Mouse (Mus musculus): ENCODE results near the gene Tmc4. TPM values are rescaled to one million over a fixed set of nuclear protein-coding genes. Genes with fewer than 3 reads are reported as not detected.
"Not testable (repeated sequence)": the region's sequence is repeated elsewhere in the genome, so short reads cannot be mapped to it uniquely, and the experiment has no call there.

Gene Tmc4
- polyA plus RNA-seq, 1 experiment = 16.4 TPM

DNA sequence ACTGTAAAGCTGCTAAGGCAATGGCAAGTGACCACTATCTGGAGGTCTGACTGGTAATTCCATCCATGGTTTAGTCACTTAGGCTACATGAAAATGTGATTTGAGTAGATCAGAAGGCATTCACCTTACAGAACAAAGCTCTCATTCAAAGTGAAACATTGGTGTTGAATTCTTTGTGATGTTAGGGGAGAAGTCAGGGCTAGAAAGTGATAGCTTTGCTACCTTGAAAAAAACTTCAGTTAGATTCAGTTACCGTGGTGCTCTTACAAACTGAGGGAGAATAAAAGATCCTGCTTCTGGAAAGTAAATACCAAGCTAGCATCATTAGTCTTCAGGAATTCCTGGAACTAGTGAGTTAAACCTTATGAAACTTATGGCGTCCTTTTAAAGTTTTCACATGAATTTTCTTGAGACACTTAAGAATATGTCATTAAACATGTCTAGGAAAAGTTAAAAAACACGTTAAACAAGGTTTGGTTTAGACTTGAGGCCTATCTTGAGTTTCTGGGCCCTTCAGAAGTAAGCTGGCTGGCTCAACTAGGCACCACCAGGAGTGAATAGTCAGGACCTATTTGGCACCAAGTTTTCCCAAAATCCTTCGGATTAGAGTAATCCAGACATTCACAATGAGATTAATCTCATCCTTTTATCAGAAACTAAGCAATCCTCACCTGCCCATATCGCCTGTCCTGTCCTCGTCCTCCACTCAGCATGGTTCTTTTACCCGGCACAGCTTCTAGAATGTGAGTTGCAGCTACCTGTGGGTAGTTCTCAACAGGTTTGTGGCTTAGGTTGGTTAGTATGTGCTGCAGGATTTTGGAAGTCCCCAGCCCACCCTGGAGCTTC, 30.4 kb upstream of the Tmc4 start:
- peak overlapping the region; percentile 35; the same call in 1 of the 2 replicates for H3K27ac ChIP-seq (ENCODE audit: insufficient read depth, low read length)
- H3K36me3 ChIP-seq (ENCODE audit: control insufficient read depth, insufficient read depth, low read length, poor library complexity, severe bottlenecking) = peaks cover 41% of the 10 kb centered on the region
- peak overlapping the region; percentile 31; the same call in 1 of the 2 replicates for H3K9ac ChIP-seq (ENCODE audit: low read depth, poor library complexity, severe bottlenecking)
- H3K4me3 ChIP-seq (ENCODE audit: low read depth, low read length) = no peak overlapping the region
- no peaks in the 10 kb centered on the region for H3K9me3 ChIP-seq (replicated peaks; ENCODE audit: control insufficient read depth, insufficient read depth, low read length, poor library complexity, severe bottlenecking)
- TF ChIP-seq EP300 (IDR thresholded peaks at IDR 0.05; ENCODE audit: insufficient read depth, low read depth, low read length) = no peak
- TF ChIP-seq POLR2A (IDR thresholded peaks at IDR 0.05; ENCODE audit: insufficient read depth, low read length) = no peak
- TF ChIP-seq CTCF (IDR thresholded peaks at IDR 0.05; ENCODE audit: low read depth, low read length) = no peak
- H3K4me1 ChIP-seq (ENCODE audit: control insufficient read depth, insufficient read depth, low read length) = no peaks in the 10 kb centered on the region
- H3K27me3 ChIP-seq (ENCODE audit: control insufficient read depth, insufficient read depth, low read length, poor library complexity, severe bottlenecking) = no peaks in the 10 kb centered on the region

DNA sequence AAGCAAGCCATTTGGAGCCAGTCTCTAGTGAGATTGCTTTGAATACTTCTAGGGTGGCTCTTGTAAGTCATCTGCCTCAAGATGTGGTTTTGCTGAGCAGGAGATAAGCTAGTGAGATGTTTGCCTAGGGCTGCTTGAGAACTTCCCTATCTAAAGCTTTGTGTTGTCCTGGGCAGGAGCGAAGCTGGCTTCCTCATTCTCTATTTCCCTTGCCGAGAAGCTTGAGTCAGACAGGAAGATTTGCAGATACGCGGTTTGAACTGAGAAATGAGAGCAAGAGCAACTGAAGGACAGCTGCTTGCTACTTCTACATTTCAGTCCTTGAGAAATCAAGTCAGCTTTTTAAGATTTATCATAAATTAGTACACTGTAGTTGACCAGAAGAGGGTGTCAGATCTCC, 29.7 kb upstream of the Tmc4 start:
- peak overlapping the region; percentile 77 for H3K27ac ChIP-seq (ENCODE audit: insufficient read depth, low read length)
- no peaks in the 10 kb centered on the region for H3K27me3 ChIP-seq (ENCODE audit: control insufficient read depth, insufficient read depth, low read length, poor library complexity, severe bottlenecking)
- no peak overlapping the region; the same call in 1 of the 2 replicates for H3K4me3 ChIP-seq (ENCODE audit: low read depth, low read length)
- H3K9me3 ChIP-seq (replicated peaks; ENCODE audit: control insufficient read depth, insufficient read depth, low read length, poor library complexity, severe bottlenecking) = no peaks in the 10 kb centered on the region
- peaks cover 41% of the 10 kb centered on the region for H3K36me3 ChIP-seq (ENCODE audit: control insufficient read depth, insufficient read depth, low read length, poor library complexity, severe bottlenecking)
- H3K4me1 ChIP-seq (ENCODE audit: control insufficient read depth, insufficient read depth, low read length) = no peaks in the 10 kb centered on the region
- peak overlapping the region; percentile 92 for H3K9ac ChIP-seq (ENCODE audit: low read depth, poor library complexity, severe bottlenecking)
- TF ChIP-seq EP300 (IDR thresholded peaks at IDR 0.05; ENCODE audit: insufficient read depth, low read depth, low read length) (no peak), CTCF (IDR thresholded peaks at IDR 0.05; ENCODE audit: low read depth, low read length) (no peak), POLR2A (IDR thresholded peaks at IDR 0.05; ENCODE audit: insufficient read depth, low read length) (no peak)

DNA sequence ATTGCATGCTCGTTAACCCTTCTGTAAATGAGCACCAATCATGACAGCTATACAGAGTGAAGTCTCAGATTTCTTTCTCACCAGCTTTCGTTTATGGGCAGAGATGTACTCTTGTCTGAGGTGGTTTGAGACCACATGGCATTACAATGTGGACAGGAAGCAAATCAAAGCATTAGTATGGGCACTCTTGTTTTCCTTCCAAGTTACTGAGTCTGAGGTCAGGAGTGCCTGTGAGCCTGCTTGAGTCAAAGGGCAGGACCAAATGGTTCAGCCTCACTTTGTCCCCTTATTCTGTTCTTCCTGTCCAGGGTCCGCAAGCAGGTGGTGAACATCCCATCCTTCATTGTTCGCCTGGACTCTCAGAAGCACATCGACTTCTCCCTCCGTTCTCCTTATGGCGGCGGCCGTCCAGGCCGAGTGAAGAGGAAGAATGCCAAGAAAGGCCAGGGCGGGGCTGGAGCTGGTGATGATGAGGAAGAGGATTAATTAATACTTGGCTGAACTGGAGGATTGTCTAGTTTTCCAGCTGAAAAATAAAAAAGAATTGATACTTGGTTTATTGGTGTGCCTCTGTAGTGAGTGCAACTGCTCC, 29.1 kb upstream of the Tmc4 start:
- no peaks in the 10 kb centered on the region for H3K9me3 ChIP-seq (replicated peaks; ENCODE audit: control insufficient read depth, insufficient read depth, low read length, poor library complexity, severe bottlenecking)

DNA sequence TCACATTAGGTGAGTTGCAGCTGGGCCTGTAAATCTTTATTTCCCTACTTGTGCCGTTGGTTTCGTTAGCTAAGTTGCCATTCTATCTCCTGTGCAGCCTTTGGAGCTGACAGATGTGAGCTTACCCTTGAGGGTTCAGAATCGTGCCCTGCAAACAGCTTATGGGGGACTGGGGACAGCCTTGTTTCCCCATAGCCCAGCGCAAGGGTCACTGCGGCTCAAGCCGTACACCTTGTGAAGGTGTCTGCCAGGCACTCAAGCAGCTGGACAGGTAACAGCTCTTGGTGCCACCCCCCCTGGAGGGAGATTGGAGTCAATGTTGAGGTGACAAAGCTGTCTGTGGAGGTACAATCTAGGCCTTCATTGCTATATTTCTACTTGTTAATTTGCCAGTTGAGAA, 28.6 kb upstream of the Tmc4 start:
- H3K4me1 ChIP-seq (ENCODE audit: control insufficient read depth, insufficient read depth, low read length) = no peaks in the 10 kb centered on the region
- TF ChIP-seq CTCF (IDR thresholded peaks at IDR 0.05; ENCODE audit: low read depth, low read length) (no peak), POLR2A (IDR thresholded peaks at IDR 0.05; ENCODE audit: insufficient read depth, low read length) (no peak), EP300 (IDR thresholded peaks at IDR 0.05; ENCODE audit: insufficient read depth, low read depth, low read length) (no peak)
- H3K36me3 ChIP-seq (ENCODE audit: control insufficient read depth, insufficient read depth, low read length, poor library complexity, severe bottlenecking) = peaks cover 44% of the 10 kb centered on the region
- H3K27ac ChIP-seq (ENCODE audit: insufficient read depth, low read length) = peak overlapping the region; percentile 84
- H3K4me3 ChIP-seq (ENCODE audit: low read depth, low read length) = peak overlapping the region; percentile 88
- no peaks in the 10 kb centered on the region for H3K9me3 ChIP-seq (replicated peaks; ENCODE audit: control insufficient read depth, insufficient read depth, low read length, poor library complexity, severe bottlenecking)
- H3K9ac ChIP-seq (ENCODE audit: low read depth, poor library complexity, severe bottlenecking) = peak overlapping the region; percentile 92
- H3K27me3 ChIP-seq (ENCODE audit: control insufficient read depth, insufficient read depth, low read length, poor library complexity, severe bottlenecking) = no peaks in the 10 kb centered on the region

More for the DNA sequence above, 29.1 kb upstream of the Tmc4 start:
- Histone ChIP-seq H3K27me3 (ENCODE audit: control insufficient read depth, insufficient read depth, low read length, poor library complexity, severe bottlenecking) (no peaks in the 10 kb centered on the region), H3K4me1 (ENCODE audit: control insufficient read depth, insufficient read depth, low read length) (no peaks in the 10 kb centered on the region), H3K27ac (ENCODE audit: insufficient read depth, low read length) (peak overlapping the region; percentile 84), H3K9ac (ENCODE audit: low read depth, poor library complexity, severe bottlenecking) (peak overlapping the region; percentile 92), H3K36me3 (ENCODE audit: control insufficient read depth, insufficient read depth, low read length, poor library complexity, severe bottlenecking) (peaks cover 41% of the 10 kb centered on the region), H3K4me3 (ENCODE audit: low read depth, low read length) (peak overlapping the region; percentile 88)
- TF ChIP-seq POLR2A (IDR thresholded peaks at IDR 0.05; ENCODE audit: insufficient read depth, low read length) = no peak
- TF ChIP-seq EP300 (IDR thresholded peaks at IDR 0.05; ENCODE audit: insufficient read depth, low read depth, low read length) = no peak
- no peak for TF ChIP-seq CTCF (IDR thresholded peaks at IDR 0.05; ENCODE audit: low read depth, low read length)

DNA sequence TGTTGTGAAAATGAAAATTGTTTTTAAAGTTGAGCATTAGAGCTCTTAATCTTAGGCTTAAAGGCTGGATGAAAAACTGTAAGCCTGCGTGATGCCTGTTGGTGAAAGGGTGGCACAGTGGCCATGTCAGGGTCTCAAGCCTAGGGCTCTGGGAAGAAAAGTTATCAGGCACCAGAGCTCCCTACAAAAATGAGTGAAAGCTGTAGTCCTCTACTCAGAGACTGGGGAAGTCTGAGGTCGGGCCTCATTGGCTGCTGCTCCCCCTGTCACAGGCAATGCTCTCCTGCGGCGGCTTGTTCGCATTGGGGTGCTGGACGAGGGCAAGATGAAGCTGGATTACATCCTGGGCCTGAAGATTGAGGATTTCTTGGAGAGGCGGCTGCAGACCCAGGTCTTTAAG, 28.1 kb upstream of the Tmc4 start:
- H3K27ac ChIP-seq (ENCODE audit: insufficient read depth, low read length) = peak overlapping the region; percentile 84
- not testable (repeated sequence) for H3K9me3 ChIP-seq (replicated peaks; ENCODE audit: control insufficient read depth, insufficient read depth, low read length, poor library complexity, severe bottlenecking); H3K27me3 ChIP-seq (ENCODE audit: control insufficient read depth, insufficient read depth, low read length, poor library complexity, severe bottlenecking); H3K4me1 ChIP-seq (ENCODE audit: control insufficient read depth, insufficient read depth, low read length)
- H3K36me3 ChIP-seq (ENCODE audit: control insufficient read depth, insufficient read depth, low read length, poor library complexity, severe bottlenecking) = peaks cover 45% of the 10 kb centered on the region
- peak overlapping the region; percentile 92 for H3K9ac ChIP-seq (ENCODE audit: low read depth, poor library complexity, severe bottlenecking)
- peak overlapping the region; percentile 88 for H3K4me3 ChIP-seq (ENCODE audit: low read depth, low read length)

DNA sequence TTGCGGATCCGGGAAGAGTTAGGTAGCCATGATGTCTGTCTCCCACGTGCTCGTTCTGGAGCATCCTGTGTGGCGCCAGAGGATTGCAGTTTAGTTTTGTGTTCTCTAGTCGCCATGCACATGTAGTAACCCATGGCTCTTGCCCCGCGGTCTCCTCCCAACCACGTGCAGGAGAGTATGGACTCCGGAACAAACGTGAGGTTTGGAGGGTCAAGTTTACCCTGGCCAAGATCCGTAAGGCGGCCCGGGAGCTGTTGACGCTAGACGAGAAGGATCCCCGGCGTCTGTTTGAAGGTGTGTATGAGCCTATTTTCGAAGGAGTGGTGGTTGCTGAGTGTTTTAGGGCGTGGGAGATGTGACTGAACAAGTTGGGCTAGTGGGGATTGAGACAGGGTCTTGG, 27.1 kb upstream of the Tmc4 start:
- no peaks in the 10 kb centered on the region for H3K4me1 ChIP-seq (ENCODE audit: control insufficient read depth, insufficient read depth, low read length)
- no peaks in the 10 kb centered on the region for H3K27me3 ChIP-seq (ENCODE audit: control insufficient read depth, insufficient read depth, low read length, poor library complexity, severe bottlenecking)
- H3K4me3 ChIP-seq (ENCODE audit: low read depth, low read length) = peak overlapping the region; percentile 84
- TF ChIP-seq EP300 (IDR thresholded peaks at IDR 0.05; ENCODE audit: insufficient read depth, low read depth, low read length) (no peak), POLR2A (IDR thresholded peaks at IDR 0.05; ENCODE audit: insufficient read depth, low read length) (no peak), CTCF (IDR thresholded peaks at IDR 0.05; ENCODE audit: low read depth, low read length) (no peak)
- H3K9me3 ChIP-seq (replicated peaks; ENCODE audit: control insufficient read depth, insufficient read depth, low read length, poor library complexity, severe bottlenecking) = no peaks in the 10 kb centered on the region
- H3K9ac ChIP-seq (ENCODE audit: low read depth, poor library complexity, severe bottlenecking) = peak overlapping the region; percentile 92
- H3K36me3 ChIP-seq (ENCODE audit: control insufficient read depth, insufficient read depth, low read length, poor library complexity, severe bottlenecking) = peaks cover 49% of the 10 kb centered on the region
- peak overlapping the region; percentile 80 for H3K27ac ChIP-seq (ENCODE audit: insufficient read depth, low read length)
